Mouse (Mus musculus): ENCODE data around the gene Rapsn. TPM values are rescaled to one million over a fixed set of nuclear protein-coding genes. Genes with fewer than 3 reads are reported as not detected.

The Rapsn gene
- polyA plus RNA-seq, 1 experiment from 2014 or later: 4.4 TPM

DNA sequence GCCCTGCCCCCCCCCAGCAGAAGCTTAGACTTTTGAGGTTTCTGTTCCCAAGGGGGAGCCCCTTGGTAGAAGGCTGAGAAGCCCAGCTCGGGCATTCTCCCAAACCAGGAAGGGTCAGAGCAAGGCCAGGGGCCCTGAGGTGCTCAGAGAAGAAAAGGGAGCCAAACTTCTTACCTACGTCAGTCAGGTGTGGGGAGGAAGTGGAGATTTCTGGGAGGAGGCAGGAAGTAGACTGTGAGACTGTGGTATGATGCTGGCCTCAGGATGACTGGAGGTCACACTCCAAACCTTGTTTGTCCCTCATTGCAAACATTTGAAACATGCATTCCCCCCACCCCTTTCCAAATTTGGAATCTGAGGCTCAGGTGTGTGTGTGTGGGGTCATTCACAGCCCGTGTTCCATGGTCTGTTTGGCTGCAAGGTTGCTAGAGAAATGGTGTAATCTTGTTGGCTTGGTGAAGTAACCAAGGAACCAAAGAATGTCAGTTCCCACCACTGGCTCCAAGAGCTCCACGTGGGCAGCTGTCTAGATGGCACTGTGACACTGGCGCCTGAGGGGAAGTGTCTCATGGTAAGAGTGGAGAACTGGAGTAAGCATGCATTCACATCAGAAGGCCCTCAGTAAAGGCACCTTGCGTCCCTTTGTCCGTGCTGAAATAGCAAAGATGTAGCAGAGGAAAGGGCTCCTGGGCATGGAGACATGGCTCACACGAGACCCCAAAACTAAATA is 45.5 kb downstream of the Rapsn start:
- no peaks in the 10 kb centered on the region for H3K27me3 ChIP-seq (ENCODE audit: control insufficient read depth, insufficient read depth, low read length)
- H3K4me2 ChIP-seq (ENCODE audit: low read depth, severe bottlenecking): no peak overlapping the region
- no peak overlapping the region for H3K9ac ChIP-seq (ENCODE audit: low read length)
- DNase-seq (ENCODE audit: low spot score): no peak
- no peaks in the 10 kb centered on the region for H3K9me3 ChIP-seq (ENCODE audit: control insufficient read depth, low read length)
- WGBS: 84% methylated on average over 8 of the region's 8 CpGs
- H3K4me3 ChIP-seq (ENCODE audit: low read depth, low read length): no peak overlapping the region
- no peaks in the 10 kb centered on the region for H3K36me3 ChIP-seq (ENCODE audit: control insufficient read depth, insufficient read depth, low read length)
- no peak overlapping the region for H3K27ac ChIP-seq (replicated peaks; ENCODE audit: low read depth, low read length)
- no peaks in the 10 kb centered on the region for H3K4me1 ChIP-seq (ENCODE audit: control insufficient read depth, insufficient read depth, low read length)
- no peak for ATAC-seq (ENCODE audit: insufficient number of reproducible peaks, low FRiP score, low TSS enrichment, low read depth)

DNA sequence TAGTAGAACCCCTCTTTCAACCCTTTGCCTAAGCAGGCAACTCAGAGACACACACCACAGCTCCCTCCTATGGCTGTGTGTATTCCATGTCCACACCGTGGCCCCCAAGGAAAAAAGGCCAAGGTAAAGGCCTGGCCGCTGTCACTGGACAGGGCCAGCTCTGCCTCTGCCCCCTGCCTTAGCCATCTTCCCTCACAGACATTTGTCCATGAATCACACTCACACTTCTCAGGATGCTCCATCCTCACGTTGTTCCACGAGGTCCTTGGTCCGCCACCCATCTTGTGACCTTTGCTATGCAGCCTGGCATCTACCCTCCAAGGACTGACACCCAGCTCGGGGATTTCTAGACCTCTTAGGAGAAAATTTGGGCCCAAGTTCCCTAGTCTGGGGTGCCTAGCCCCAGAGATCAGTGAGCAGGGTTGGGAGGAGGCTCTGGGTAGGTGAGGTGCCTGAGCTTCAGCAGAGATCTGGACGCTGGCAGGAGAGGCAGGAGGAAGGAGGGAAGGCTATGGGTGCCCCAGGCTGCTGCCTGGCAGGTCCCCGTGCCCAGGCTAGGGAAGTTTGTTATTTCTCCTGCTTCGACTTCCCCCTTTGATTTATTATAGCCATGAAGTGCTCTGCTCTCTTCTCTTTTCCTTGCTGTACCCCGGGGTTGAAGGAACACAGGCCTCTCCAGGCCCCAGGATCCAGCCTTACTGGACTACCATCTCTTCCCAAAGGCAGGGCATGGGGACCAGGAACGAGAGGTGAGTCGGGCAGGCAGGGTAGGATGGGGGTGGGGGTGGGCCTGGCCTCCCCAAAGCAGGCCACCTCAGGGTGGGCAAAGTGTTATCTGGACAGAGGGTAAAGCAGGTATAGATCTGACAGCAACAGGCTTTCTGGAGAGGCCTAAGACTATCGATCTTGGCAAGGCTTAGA is 46.6 kb downstream of the Rapsn start, which contains the start of gene Spi1:
Gene Spi1 (plus strand): TSS at position 616 of the 921 bp plus-strand sequence.
- Histone ChIP-seq H3K9me3 (ENCODE audit: control insufficient read depth, low read length) (no peaks in the 10 kb centered on the region), H3K9ac (ENCODE audit: low read length) (no peak within 1 kb of the TSS), H3K4me1 (ENCODE audit: control insufficient read depth, insufficient read depth, low read length) (no peaks in the 10 kb centered on the region), H3K36me3 (ENCODE audit: control insufficient read depth, insufficient read depth, low read length) (no peaks in the 10 kb centered on the region), H3K4me2 (ENCODE audit: low read depth, severe bottlenecking) (no peak within 1 kb of the TSS), H3K27ac (replicated peaks; ENCODE audit: low read depth, low read length) (no peak within 1 kb of the TSS), H3K27me3 (ENCODE audit: control insufficient read depth, insufficient read depth, low read length) (no peaks in the 10 kb centered on the region), H3K4me3 (ENCODE audit: low read depth, low read length) (no peak within 1 kb of the TSS)
- WGBS: 79% methylated on average over 12 of the region's 13 CpGs
- DNase-seq (ENCODE audit: low spot score): no peak
- no peak for ATAC-seq (ENCODE audit: insufficient number of reproducible peaks, low FRiP score, low TSS enrichment, low read depth)

DNA sequence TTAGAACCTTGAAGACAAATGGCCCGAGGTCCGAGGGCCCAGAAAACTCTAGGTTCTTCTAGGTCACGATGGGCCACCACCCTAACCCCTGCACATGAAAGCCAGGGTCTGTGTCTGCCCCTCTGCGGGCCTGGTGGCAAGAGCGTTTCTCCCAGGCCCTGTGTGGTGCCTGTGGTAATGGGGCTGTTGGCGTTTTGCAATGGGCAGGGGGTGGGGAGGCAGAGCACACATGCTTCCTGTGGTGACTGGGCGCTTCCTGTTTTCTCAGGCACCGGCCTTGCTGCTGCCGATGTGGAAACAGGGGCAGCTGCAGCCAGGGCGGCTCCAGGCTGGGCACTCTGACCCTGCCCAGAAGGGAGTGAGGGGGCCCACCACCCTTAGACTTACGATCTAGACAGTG is 47.4 kb downstream of the Rapsn start:
- 66% methylated on average over 11 of the region's 11 CpGs for WGBS
- Histone ChIP-seq H3K9me3 (ENCODE audit: control insufficient read depth, low read length) (no peaks in the 10 kb centered on the region), H3K27ac (replicated peaks; ENCODE audit: low read depth, low read length) (no peak overlapping the region), H3K4me2 (ENCODE audit: low read depth, severe bottlenecking) (no peak overlapping the region), H3K9ac (ENCODE audit: low read length) (no peak overlapping the region), H3K4me1 (ENCODE audit: control insufficient read depth, insufficient read depth, low read length) (no peaks in the 10 kb centered on the region), H3K27me3 (ENCODE audit: control insufficient read depth, insufficient read depth, low read length) (no peaks in the 10 kb centered on the region), H3K4me3 (ENCODE audit: low read depth, low read length) (no peak overlapping the region), H3K36me3 (ENCODE audit: control insufficient read depth, insufficient read depth, low read length) (no peaks in the 10 kb centered on the region)
- DNase-seq (ENCODE audit: low spot score): no peak
- ATAC-seq (ENCODE audit: insufficient number of reproducible peaks, low FRiP score, low TSS enrichment, low read depth): no peak

DNA sequence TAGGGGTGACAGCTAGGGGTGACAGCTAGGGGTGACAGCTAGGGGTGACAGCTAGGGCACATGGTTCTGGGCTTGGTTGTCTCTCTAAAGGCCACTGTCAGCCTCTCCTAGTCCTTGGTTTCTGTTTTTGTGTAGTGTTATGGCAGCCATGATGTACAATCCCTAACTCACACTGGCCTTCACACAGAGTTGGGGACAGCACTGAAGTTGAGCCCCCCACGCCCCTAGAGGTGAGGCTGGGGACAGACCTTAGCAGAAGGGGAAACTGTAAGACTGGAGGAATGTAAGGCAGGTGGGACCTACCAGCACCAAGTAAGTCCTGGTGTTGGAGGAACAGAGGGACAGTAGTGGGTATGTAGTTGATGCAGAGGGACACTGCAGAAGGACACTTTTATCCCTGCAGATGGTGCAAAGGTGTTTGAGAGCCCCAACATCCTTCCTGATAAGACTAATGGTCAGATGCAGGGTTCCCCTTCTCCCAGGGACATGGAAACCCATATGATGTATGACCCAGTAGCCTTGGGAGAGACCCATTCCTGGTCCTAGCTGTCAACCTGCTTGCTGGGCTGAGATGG is 48.0 kb downstream of the Rapsn start:
- Histone ChIP-seq H3K36me3 (ENCODE audit: control insufficient read depth, insufficient read depth, low read length) (no peaks in the 10 kb centered on the region), H3K4me3 (ENCODE audit: low read depth, low read length) (no peak overlapping the region), H3K4me2 (ENCODE audit: low read depth, severe bottlenecking) (no peak overlapping the region), H3K27ac (replicated peaks; ENCODE audit: low read depth, low read length) (no peak overlapping the region), H3K9me3 (ENCODE audit: control insufficient read depth, low read length) (no peaks in the 10 kb centered on the region), H3K27me3 (ENCODE audit: control insufficient read depth, insufficient read depth, low read length) (no peaks in the 10 kb centered on the region), H3K4me1 (ENCODE audit: control insufficient read depth, insufficient read depth, low read length) (no peaks in the 10 kb centered on the region), H3K9ac (ENCODE audit: low read length) (no peak overlapping the region)
- 56% methylated on average over 1 of the region's 1 CpGs for WGBS
- ATAC-seq (ENCODE audit: insufficient number of reproducible peaks, low FRiP score, low TSS enrichment, low read depth) (no peak), DNase-seq (ENCODE audit: low spot score) (no peak)

DNA sequence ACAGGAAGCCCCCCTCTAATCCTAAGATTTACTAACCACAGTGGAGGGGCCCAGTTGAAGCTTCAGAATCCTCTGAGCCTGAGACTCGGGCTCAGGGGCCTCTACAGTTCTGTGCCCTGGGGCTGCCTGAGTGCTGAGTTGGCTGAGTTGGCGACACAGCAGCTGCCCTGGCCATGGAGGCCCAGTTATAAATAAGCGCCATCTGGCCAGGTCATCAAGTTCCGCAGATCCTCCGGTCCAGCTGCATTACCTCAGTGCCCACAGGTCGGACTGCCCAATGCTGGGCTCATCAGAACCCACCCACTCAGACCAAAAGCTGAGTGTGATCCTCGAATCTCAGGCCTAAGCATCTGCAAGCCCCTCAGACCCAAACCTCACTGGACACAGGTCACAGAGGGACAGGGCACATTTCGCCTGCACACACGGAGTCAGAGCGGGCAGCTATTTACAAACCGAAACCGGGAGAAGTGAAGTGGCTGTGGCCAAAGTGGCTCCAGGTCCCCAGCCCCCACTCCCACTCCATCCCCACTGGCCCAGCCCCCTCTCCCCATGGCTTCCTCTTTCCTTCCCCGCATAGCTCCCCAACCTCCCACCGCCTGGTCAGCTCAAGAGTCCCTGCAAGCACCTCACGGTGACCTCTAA is 48.9 kb downstream of the Rapsn start:
- WGBS: 82% methylated on average over 15 of the region's 15 CpGs

DNA sequence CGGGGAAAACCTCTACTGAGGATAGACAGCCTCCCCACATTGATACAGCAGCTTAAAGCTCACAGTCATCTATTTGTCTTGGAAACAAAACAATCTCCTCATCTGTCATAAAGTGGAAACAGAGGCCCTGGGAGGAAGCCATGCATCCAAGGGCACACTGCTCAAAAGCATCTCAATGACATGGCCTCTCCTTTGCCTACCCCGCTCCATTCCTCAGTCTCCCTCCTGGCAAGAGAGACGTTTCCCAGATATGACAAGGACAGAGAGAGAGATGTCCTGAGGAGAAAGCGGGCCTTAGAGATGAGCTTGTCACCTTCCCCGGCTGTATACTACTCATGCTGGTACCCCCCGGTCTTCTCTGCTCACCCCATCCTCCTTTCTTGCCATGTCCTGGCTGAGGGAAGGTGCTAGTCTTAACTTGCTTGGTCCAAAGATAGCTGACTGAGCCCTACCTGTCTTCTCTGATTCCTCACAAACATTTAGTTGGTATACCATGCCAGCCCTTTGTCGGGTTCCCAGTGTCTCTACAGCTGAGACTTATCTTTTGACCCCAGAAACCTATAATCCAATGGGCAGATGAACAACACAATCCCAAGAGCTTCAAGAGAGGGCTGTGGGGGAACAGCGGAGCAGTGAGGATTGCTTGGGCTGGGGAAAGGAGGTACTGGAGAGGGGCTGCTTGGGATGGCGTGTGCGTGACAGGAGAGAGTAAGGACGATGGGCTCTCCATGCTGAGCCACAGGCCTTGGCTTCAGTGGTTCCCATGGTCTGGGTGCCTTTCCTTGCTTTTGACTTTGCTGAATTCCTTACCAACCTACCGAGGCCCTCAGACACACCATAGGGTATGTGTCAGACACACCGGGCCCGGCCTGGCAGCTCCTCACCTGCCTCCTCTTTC is 50.3 kb downstream of the Rapsn start:
- Histone ChIP-seq H3K4me3 (ENCODE audit: low read depth, low read length) (no peak overlapping the region), H3K9me3 (ENCODE audit: control insufficient read depth, low read length) (no peaks in the 10 kb centered on the region), H3K9ac (ENCODE audit: low read length) (no peak overlapping the region), H3K27me3 (ENCODE audit: control insufficient read depth, insufficient read depth, low read length) (no peaks in the 10 kb centered on the region), H3K4me2 (ENCODE audit: low read depth, severe bottlenecking) (no peak overlapping the region), H3K36me3 (ENCODE audit: control insufficient read depth, insufficient read depth, low read length) (no peaks in the 10 kb centered on the region), H3K4me1 (ENCODE audit: control insufficient read depth, insufficient read depth, low read length) (no peaks in the 10 kb centered on the region), H3K27ac (replicated peaks; ENCODE audit: low read depth, low read length) (no peak overlapping the region)
- no peak for ATAC-seq (ENCODE audit: insufficient number of reproducible peaks, low FRiP score, low TSS enrichment, low read depth)
- 89% methylated on average over 14 of the region's 14 CpGs for WGBS
- no peak for DNase-seq (ENCODE audit: low spot score)

More for the DNA sequence above, 48.9 kb downstream of the Rapsn start:
- Histone ChIP-seq H3K4me1 (ENCODE audit: control insufficient read depth, insufficient read depth, low read length) (no peaks in the 10 kb centered on the region), H3K4me3 (ENCODE audit: low read depth, low read length) (no peak overlapping the region), H3K27me3 (ENCODE audit: control insufficient read depth, insufficient read depth, low read length) (no peaks in the 10 kb centered on the region), H3K4me2 (ENCODE audit: low read depth, severe bottlenecking) (no peak overlapping the region), H3K9ac (ENCODE audit: low read length) (no peak overlapping the region), H3K27ac (replicated peaks; ENCODE audit: low read depth, low read length) (no peak overlapping the region), H3K9me3 (ENCODE audit: control insufficient read depth, low read length) (no peaks in the 10 kb centered on the region), H3K36me3 (ENCODE audit: control insufficient read depth, insufficient read depth, low read length) (no peaks in the 10 kb centered on the region)
- ATAC-seq (ENCODE audit: insufficient number of reproducible peaks, low FRiP score, low TSS enrichment, low read depth): peak; percentile 11; the same call in 1 of the 2 replicates
- DNase-seq (ENCODE audit: low spot score): no peak

DNA sequence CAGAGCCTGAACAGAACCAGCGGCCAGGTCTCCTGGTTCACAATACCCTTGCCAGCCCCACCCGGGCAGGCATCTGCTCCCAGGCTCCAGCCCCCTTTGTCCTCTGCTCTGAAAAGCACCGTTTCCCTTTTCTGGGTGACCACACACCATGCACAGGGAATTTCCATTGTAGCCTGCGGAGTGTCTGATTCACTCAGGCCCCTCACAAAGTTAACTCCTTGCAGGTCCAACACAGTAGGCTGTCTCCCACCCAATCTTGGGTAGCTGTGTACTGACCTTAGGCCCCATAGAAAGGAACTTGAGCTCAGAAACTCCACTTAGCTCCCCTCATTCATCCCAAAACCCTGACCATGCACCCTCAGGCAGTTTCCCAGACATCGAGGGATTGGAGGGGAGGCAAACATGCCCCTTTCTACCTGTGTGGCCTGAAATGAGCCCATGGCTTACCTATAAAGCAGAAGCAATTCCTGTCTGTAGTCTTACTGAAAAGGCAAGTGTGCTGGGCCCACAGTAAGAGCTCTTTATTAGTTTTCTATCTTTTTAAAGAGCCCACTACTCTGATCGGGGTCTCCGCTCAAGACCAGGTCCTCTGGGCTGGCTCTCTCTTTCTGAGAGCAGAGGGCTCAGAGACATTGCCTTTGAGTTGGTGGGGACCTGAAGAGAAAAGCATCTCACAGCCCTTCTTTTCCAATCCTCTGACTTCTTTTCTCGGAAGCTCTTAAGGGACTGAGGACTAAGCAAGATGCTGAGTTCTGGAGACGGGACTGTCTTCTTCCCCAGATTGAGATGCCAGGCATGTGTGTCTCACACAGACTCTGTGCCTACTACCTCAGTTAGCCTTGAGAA is 51.2 kb downstream of the Rapsn start:
- H3K36me3 ChIP-seq (ENCODE audit: control insufficient read depth, insufficient read depth, low read length): no peaks in the 10 kb centered on the region
- no peak for DNase-seq (ENCODE audit: low spot score)
- no peak overlapping the region for H3K4me2 ChIP-seq (ENCODE audit: low read depth, severe bottlenecking)
- no peaks in the 10 kb centered on the region for H3K9me3 ChIP-seq (ENCODE audit: control insufficient read depth, low read length)
- no peaks in the 10 kb centered on the region for H3K4me1 ChIP-seq (ENCODE audit: control insufficient read depth, insufficient read depth, low read length)
- ATAC-seq (ENCODE audit: insufficient number of reproducible peaks, low FRiP score, low TSS enrichment, low read depth): no peak
- H3K4me3 ChIP-seq (ENCODE audit: low read depth, low read length): no peak overlapping the region
- 83% methylated on average over 9 of the region's 9 CpGs for WGBS
- H3K27me3 ChIP-seq (ENCODE audit: control insufficient read depth, insufficient read depth, low read length): no peaks in the 10 kb centered on the region
- no peak overlapping the region for H3K27ac ChIP-seq (replicated peaks; ENCODE audit: low read depth, low read length)
- H3K9ac ChIP-seq (ENCODE audit: low read length): no peak overlapping the region

Data from limb, embryonic 11.5 days (tissue).